Mouse (Mus musculus) CH12.LX (cell line): Measurements from ENCODE around the gene Apom. TPM values are rescaled to one million over a fixed set of nuclear protein-coding genes. Genes with fewer than 3 reads are reported as not detected.

ENCODE experiments used
- DNase-seq: peaks from one replicate; pipeline ENCODE4 v3.0.0-alpha.2; 2013; ENCODE audit errors: extremely low read depth
- H3K27ac ChIP-seq: 2 replicates; pipeline ENCODE4 v1.5.1; 2012; ENCODE audit warnings: low read depth, mild to moderate bottlenecking, control low read depth, moderate library complexity; ENCODE audit not compliant: insufficient read depth
- H3K27me3 ChIP-seq: replicated peaks from 2 replicates; pipeline ENCODE3; 2012; ENCODE audit warnings: inconsistent platforms
- H3K36me3 ChIP-seq, 2 experiments: replicated peaks in 1 of 2; 2 replicates each; pipeline versions ENCODE3 to v1.6.1; 2012; ENCODE audit warnings: inconsistent platforms in 1 of 2, low read length in 1 of 2, mild to moderate bottlenecking in 1 of 2, mixed read lengths in 1 of 2, moderate library complexity in 1 of 2; ENCODE audit not compliant: control insufficient read depth in 1 of 2, insufficient read depth in 1 of 2
- H3K4me1 ChIP-seq, 2 experiments: 2 replicates each; pipeline ENCODE4 v1.6.1; 2012; ENCODE audit warnings: inconsistent platforms in 1 of 2, moderate library complexity in 1 of 2; ENCODE audit not compliant: insufficient read depth in 2 of 2, control insufficient read depth in 1 of 2
- H3K4me2 ChIP-seq: 2 replicates; pipeline ENCODE4 v1.6.1; 2012; ENCODE audit warnings: low read depth, mild to moderate bottlenecking, control low read depth; ENCODE audit not compliant: poor library complexity, insufficient read depth, severe bottlenecking
- H3K4me3 ChIP-seq, 3 experiments: fragments of 150-350 bp in 1 of 3; sonication (generic) in 1 of 3; replicated peaks in 1 of 3; 2 replicates each; pipeline versions ENCODE3 to v1.5.1; 2011 to 2012; ENCODE audit warnings: low read depth in 2 of 3, low read length in 2 of 3, mild to moderate bottlenecking in 2 of 3, moderate library complexity in 2 of 3, control low read depth in 1 of 3, improper control_type of control experiment in 1 of 3, inconsistent platforms in 1 of 3, mixed read lengths in 1 of 3; ENCODE audit not compliant: poor library complexity in 1 of 3
- H3K79me2 ChIP-seq: replicated peaks from 2 replicates; pipeline ENCODE4 v1.6.1; 2012; ENCODE audit warnings: mild to moderate bottlenecking, moderate library complexity; ENCODE audit not compliant: control insufficient read depth, poor library complexity, insufficient read depth, severe bottlenecking; ENCODE audit errors: extremely low read depth
- H3K9ac ChIP-seq: 2 replicates; pipeline ENCODE4 v1.6.1; 2012; ENCODE audit warnings: low read depth, mild to moderate bottlenecking, control low read depth, moderate library complexity; ENCODE audit not compliant: insufficient read depth
- H3K9me3 ChIP-seq: replicated peaks from 2 replicates; pipeline ENCODE3; 2012; ENCODE audit warnings: low read length, inconsistent platforms, mixed read lengths
- BHLHE40 ChIP-seq: IDR thresholded peaks from 2 replicates; pipeline ENCODE4 v1.6.1; 2011; ENCODE audit warnings: mild to moderate bottlenecking, low read depth, low read length, improper control_type of control experiment
- CHD2 ChIP-seq: IDR thresholded peaks from 2 replicates; pipeline ENCODE4 v1.6.1; 2011; ENCODE audit warnings: low read length, improper control_type of control experiment
- E2F4 ChIP-seq: IDR thresholded peaks from 2 replicates; pipeline ENCODE4 v1.6.1; 2011; ENCODE audit warnings: low read depth, low read length, improper control_type of control experiment; ENCODE audit not compliant: insufficient replicate concordance
- EP300 ChIP-seq: IDR thresholded peaks from 2 replicates; pipeline ENCODE4 v1.6.1; 2011; ENCODE audit warnings: low read length, improper control_type of control experiment
- ETS1 ChIP-seq: conservative IDR thresholded peaks from 2 replicates; pipeline ENCODE4 v1.6.1; 2012; ENCODE audit warnings: low read depth, mild to moderate bottlenecking, inconsistent platforms, low read length, improper control_type of control experiment, moderate library complexity
- GABPA ChIP-seq: IDR thresholded peaks from 2 replicates; pipeline ENCODE4 v1.6.1; 2012; ENCODE audit warnings: low read depth, low read length, improper control_type of control experiment, inconsistent platforms; ENCODE audit not compliant: insufficient replicate concordance
- HCFC1 ChIP-seq: IDR thresholded peaks from 2 replicates; pipeline ENCODE4 v1.6.1; 2012; ENCODE audit warnings: low read depth, mild to moderate bottlenecking, inconsistent platforms, low read length, improper control_type of control experiment
- JUN ChIP-seq: IDR thresholded peaks from 2 replicates; pipeline ENCODE4 v1.6.1; 2011; ENCODE audit warnings: low read depth, mild to moderate bottlenecking, low read length, improper control_type of control experiment, moderate library complexity; ENCODE audit not compliant: insufficient read depth
- KAT2A ChIP-seq: IDR thresholded peaks from 2 replicates; pipeline ENCODE4 v1.6.1; 2012; ENCODE audit warnings: low read length, improper control_type of control experiment, inconsistent platforms; ENCODE audit not compliant: insufficient replicate concordance
- MAFK ChIP-seq: IDR thresholded peaks from 2 replicates; pipeline ENCODE4 v1.6.1; 2011; ENCODE audit warnings: low read length, improper control_type of control experiment; ENCODE audit not compliant: insufficient replicate concordance
- MAZ ChIP-seq: IDR thresholded peaks from 2 replicates; pipeline ENCODE4 v1.6.1; 2012; ENCODE audit warnings: low read depth, mild to moderate bottlenecking, inconsistent platforms, low read length, improper control_type of control experiment, moderate library complexity
- MEF2A ChIP-seq: IDR thresholded peaks from 2 replicates; pipeline ENCODE4 v1.6.1; 2014; ENCODE audit warnings: low read depth, mild to moderate bottlenecking, inconsistent platforms, low read length, improper control_type of control experiment, borderline replicate concordance
- MYC ChIP-seq: IDR thresholded peaks from 2 replicates; pipeline ENCODE4 v1.6.1; 2011; ENCODE audit warnings: low read depth, mild to moderate bottlenecking, improper control_type of control experiment, low read length
- NELFE ChIP-seq: IDR thresholded peaks from 2 replicates; pipeline ENCODE4 v1.6.1; 2011; ENCODE audit warnings: low read depth, low read length, improper control_type of control experiment
- NRF1 ChIP-seq: IDR thresholded peaks from 2 replicates; pipeline ENCODE4 v1.6.1; 2014; ENCODE audit warnings: low read depth, mild to moderate bottlenecking, inconsistent platforms, low read length, improper control_type of control experiment, moderate library complexity
- POLR2A ChIP-seq: IDR thresholded peaks from 2 replicates; pipeline ENCODE4 v1.6.1; 2011; ENCODE audit warnings: low read depth, mild to moderate bottlenecking, improper control_type of control experiment, low read length
- POLR2AphosphoS2 ChIP-seq: IDR thresholded peaks from 2 replicates; pipeline ENCODE4 v1.6.1; 2011; ENCODE audit warnings: low read depth, low read length, improper control_type of control experiment
- RCOR1 ChIP-seq: conservative IDR thresholded peaks from 2 replicates; pipeline ENCODE4 v1.6.1; 2012; ENCODE audit warnings: low read depth, mild to moderate bottlenecking, inconsistent platforms, low read length, improper control_type of control experiment
- SMC3 ChIP-seq: IDR thresholded peaks from 2 replicates; pipeline ENCODE4 v1.6.1; 2011; ENCODE audit warnings: low read depth, low read length, improper control_type of control experiment
- TCF12 ChIP-seq: IDR thresholded peaks from 2 replicates; pipeline ENCODE4 v1.6.1; 2014; ENCODE audit warnings: low read depth, mild to moderate bottlenecking, inconsistent platforms, low read length, improper control_type of control experiment
- UBTF ChIP-seq: IDR thresholded peaks from 2 replicates; pipeline ENCODE4 v1.6.1; 2012; ENCODE audit warnings: low read depth, mild to moderate bottlenecking, inconsistent platforms, low read length, improper control_type of control experiment, moderate library complexity
- ZC3H11A ChIP-seq: IDR thresholded peaks from 2 replicates; pipeline ENCODE4 v1.6.1; 2012; ENCODE audit warnings: low read depth, mild to moderate bottlenecking, inconsistent platforms, low read length, improper control_type of control experiment
- ZKSCAN1 ChIP-seq: IDR thresholded peaks from 2 replicates; pipeline ENCODE4 v1.6.1; 2012; ENCODE audit warnings: low read depth, inconsistent platforms, low read length, improper control_type of control experiment, borderline replicate concordance
- ZMIZ1 ChIP-seq: IDR thresholded peaks from 2 replicates; pipeline ENCODE4 v1.6.1; 2012; ENCODE audit warnings: low read depth, mild to moderate bottlenecking, inconsistent platforms, low read length, improper control_type of control experiment
- dilution Hi-C: fragments of 300-500 bp; cut with MboI; formaldehyde crosslinking; loops from 2 replicates; pipeline ENCODE4 v1.14.3; 2020; ENCODE audit warnings: low sequenced_read_pairs; ENCODE audit not compliant: extremely low pct_unique_long_range_greater_than_20kb, extremely low pct_ligation_motif_present
- in situ Hi-C: fragments of 300-500 bp; cut with MboI; formaldehyde crosslinking; loops from 3 replicates; pipeline ENCODE4 v1.14.3; 2019; ENCODE audit warnings: low sequenced_read_pairs, low pct_ligation_motif_present, low pct_unique_long_range_greater_than_20kb, mixed read lengths
- polyA plus RNA-seq: library from polyadenylated mRNA; unstranded; fragments of >175 nt; gene quantifications from 2 replicates; pipeline ENCODE4 v1.2.1, GENCODE M21; 2012; ENCODE audit warnings: low read depth; ENCODE audit not compliant: insufficient read length
- total RNA-seq, 2 experiments: library from RNA; depleted of rRNA; stranded (reverse); fragments of 300-350 nt in 1 of 2; fragments of >200 nt in 1 of 2; gene quantifications; 2 replicates each; pipeline ENCODE4 v1.2.3; 2012 to 2014

Apom gene
- total and polyA plus RNA-seq, 3 experiments, result 0.39 TPM; not detected in 2

DNA sequence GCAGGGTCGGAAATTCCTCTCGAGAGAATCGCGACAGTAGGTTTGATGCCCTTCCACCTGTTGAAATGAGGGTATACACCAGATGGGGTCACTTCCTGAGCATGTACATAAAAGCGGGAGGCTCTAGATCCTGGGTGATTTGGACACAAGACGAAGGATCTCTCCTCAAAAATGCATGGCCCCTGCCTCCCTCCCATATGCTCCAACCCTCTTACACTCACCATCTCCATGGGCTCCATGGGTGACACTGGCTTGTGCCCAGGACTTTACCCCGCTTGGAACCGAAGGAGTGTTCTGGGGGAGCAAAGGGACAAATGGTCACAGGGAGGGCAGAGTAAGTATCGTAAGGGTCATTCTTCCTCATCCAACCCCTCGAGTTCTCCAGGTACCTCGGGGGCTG lies 29.6 kb upstream of the Apom start:
- H3K4me3 ChIP-seq, result no peak overlapping the region
- H3K79me2 ChIP-seq, result peaks cover 66% of the 10 kb centered on the region
- no peak for DNase-seq
- TF ChIP-seq E2F4 (no peak), HCFC1 (no peak), CHD2 (no peak), ETS1 (no peak), MAZ (no peak), BHLHE40 (no peak), MYC (no peak), POLR2AphosphoS2 (no peak), EP300 (no peak), SMC3 (no peak), TCF12 (no peak), POLR2A (no peak), KAT2A (no peak), ZC3H11A (no peak), JUN (no peak), MEF2A (no peak)
- in situ Hi-C loops (no loop called here), dilution Hi-C loops (no loop called here)
- H3K9ac ChIP-seq, result no peak overlapping the region
- H3K4me1 ChIP-seq, result peaks cover 4 to 33% of the 10 kb centered on the region in 2 experiments
- no peak overlapping the region for H3K27ac ChIP-seq
- no peaks in the 10 kb centered on the region for H3K27me3 ChIP-seq
- H3K9me3 ChIP-seq, result no peaks in the 10 kb centered on the region
- no peak overlapping the region for H3K4me2 ChIP-seq
- peaks cover 56 to 66% of the 10 kb centered on the region in 2 experiments for H3K36me3 ChIP-seq

DNA sequence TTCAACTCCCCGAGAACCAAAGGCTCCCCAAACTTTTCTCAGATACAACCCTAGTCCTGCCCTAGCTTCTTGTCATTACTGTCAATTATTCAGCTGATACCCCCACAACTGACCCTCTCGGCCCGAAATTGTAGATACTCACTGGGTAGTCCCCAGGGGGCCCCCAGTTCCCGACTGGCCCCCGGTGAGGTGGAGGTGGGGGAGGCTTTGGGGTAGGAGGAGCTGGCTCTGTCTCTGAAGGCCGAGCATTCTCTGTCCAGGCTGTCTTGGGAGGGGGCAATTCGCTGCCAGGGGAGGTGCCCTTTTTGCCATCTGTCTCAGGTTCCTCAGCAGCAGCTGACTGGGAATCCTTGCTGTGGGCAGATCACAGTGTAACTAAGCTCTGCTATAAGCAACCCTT lies 27.8 kb upstream of the Apom start:
- Histone ChIP-seq H3K4me1 (peaks cover 0 to 25% of the 10 kb centered on the region in 2 experiments; a peak in 2 of 4 replicates), H3K4me3 (no peak overlapping the region)
- dilution Hi-C loops, result no loop called here

More for the DNA sequence above, 27.8 kb upstream of the Apom start:
- Histone ChIP-seq H3K9me3 (no peaks in the 10 kb centered on the region), H3K79me2 (peaks cover 66% of the 10 kb centered on the region), H3K27me3 (no peaks in the 10 kb centered on the region)
- no peak for DNase-seq
- TF ChIP-seq ZKSCAN1, result no peak
- TF ChIP-seq NELFE, result no peak
- no peak for TF ChIP-seq GABPA
- no peak for TF ChIP-seq UBTF
- no peak for TF ChIP-seq NRF1
- TF ChIP-seq MAFK, result no peak
- TF ChIP-seq ZMIZ1, result no peak
- TF ChIP-seq RCOR1, result no peak
- no peak for TF ChIP-seq ETS1
- TF ChIP-seq SMC3, result no peak
- TF ChIP-seq, all 38 proteins: peak for 0
- H3K4me2 ChIP-seq, result no peak overlapping the region
- peaks cover 74 to 84% of the 10 kb centered on the region in 2 experiments for H3K36me3 ChIP-seq
- no peak overlapping the region for H3K27ac ChIP-seq
- H3K9ac ChIP-seq, result no peak overlapping the region
- in situ Hi-C loops, result no loop called here
